Mouse (Mus musculus): Measurements from ENCODE around the gene Bnc1. TPM values are rescaled to one million over a fixed set of nuclear protein-coding genes. Genes with fewer than 3 reads are reported as not detected.

Bnc1 gene
- polyA plus RNA-seq, 1 experiment from 2014 or later: 1.7 TPM

DNA sequence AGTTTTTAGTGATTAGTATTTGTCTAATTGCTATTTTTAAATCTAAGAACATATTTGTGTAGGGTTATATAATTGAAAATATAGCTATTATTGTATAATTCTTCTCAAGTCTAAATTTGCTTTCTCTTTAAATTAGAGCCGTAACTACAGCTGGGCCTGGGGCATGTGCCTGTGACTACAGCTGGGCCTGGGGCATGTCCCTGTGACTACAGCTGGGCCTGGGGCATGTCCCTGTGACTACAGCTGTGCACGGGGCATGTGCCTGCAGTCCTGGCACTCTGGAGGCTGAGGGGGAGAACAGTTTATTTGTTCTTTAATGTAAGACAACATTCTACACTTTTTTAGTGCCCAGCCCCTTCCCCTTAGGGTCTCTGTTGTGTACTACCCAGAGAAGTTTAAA is 12.1 kb upstream of the Bnc1 start:
- Histone ChIP-seq H3K4me1 (no peaks in the 10 kb centered on the region), H3K4me3 (no peak overlapping the region), H3K9me3 (no peaks in the 10 kb centered on the region), H3K4me2 (no peak overlapping the region), H3K36me3 (no peaks in the 10 kb centered on the region), H3K27ac (no peak overlapping the region), H3K9ac (no peak overlapping the region), H3K27me3 (peaks cover 13% of the 10 kb centered on the region)
- ATAC-seq (ENCODE audit: borderline replicate concordance, extremely low read depth, low FRiP score, low TSS enrichment): no peak
- 42% methylated on average over 2 of the region's 2 CpGs for WGBS

DNA sequence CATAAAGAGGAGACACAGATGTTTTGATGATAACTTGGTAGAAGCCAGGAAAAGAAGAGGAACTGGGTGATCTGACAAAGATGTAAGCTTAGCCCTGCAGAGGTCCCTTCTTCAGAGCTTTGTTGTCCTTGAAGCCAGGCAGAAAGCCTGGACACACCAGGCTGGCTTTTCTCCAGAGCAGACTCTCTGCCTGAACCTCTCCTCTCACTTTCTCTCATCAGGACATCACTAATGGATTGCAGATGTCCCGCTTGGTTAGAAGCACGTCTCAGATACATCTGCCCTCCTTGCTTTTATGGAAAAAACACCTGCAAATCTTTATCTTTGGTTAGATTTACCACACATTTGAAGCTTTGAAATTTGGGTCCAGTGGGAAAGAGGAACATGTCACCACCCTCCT is 7.7 kb upstream of the Bnc1 start:
- Histone ChIP-seq H3K36me3 (no peaks in the 10 kb centered on the region), H3K9ac (no peak overlapping the region), H3K4me3 (no peak overlapping the region), H3K9me3 (no peaks in the 10 kb centered on the region), H3K27me3 (peaks cover 48% of the 10 kb centered on the region), H3K4me2 (no peak overlapping the region), H3K4me1 (no peaks in the 10 kb centered on the region), H3K27ac (no peak overlapping the region)
- ATAC-seq (ENCODE audit: borderline replicate concordance, extremely low read depth, low FRiP score, low TSS enrichment): no peak
- 45% methylated on average over 2 of the region's 2 CpGs for WGBS

DNA sequence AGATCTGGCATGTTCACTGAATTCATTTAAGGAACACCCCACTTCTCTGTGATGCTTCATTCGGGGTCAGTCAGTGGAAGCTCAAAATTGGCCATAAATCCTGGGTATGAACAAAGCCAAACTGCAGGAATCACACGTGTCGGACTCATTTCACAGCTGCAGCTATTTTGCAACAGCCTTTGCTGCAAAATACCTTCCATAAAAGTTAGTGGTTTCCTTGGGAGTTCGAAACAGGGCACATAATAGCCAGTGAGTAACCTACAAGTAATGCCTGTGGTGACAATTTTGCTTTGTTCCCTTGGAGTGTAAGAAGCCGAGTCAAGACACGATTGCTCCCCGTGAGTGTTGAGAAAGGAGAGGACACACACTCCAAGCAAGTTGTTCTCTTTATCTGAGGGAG is 7.3 kb upstream of the Bnc1 start:
- no peaks in the 10 kb centered on the region for H3K9me3 ChIP-seq
- H3K36me3 ChIP-seq: no peaks in the 10 kb centered on the region
- no peak overlapping the region for H3K9ac ChIP-seq
- 53% methylated on average over 7 of the region's 7 CpGs for WGBS
- no peak for ATAC-seq (ENCODE audit: borderline replicate concordance, extremely low read depth, low FRiP score, low TSS enrichment)
- H3K4me2 ChIP-seq: no peak overlapping the region
- peaks cover 53% of the 10 kb centered on the region for H3K27me3 ChIP-seq
- H3K4me3 ChIP-seq: no peak overlapping the region
- no peak overlapping the region for H3K27ac ChIP-seq
- no peaks in the 10 kb centered on the region for H3K4me1 ChIP-seq

DNA sequence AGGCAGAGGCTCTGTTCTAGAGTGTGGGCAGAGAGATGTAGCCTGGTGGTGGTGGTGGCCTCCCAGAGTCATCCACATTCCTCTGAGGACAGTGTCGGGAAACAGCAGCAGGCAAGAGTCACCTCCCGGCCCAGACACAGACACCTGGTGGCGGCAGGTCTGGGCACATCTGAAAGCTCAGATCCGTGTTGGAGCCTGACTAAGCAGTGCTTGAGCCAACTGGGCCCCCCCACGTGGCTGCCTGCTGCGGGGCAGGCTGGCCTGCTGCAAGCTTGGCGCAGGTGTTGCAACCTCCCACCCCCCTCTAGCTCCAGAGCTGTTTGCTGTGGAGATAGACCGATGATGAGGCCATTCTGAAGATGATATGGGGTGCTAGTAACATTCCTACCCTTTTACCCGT is 3.9 kb upstream of the Bnc1 start:
- no peak overlapping the region for H3K9ac ChIP-seq
- no peaks in the 10 kb centered on the region for H3K9me3 ChIP-seq
- no peak overlapping the region for H3K4me3 ChIP-seq

DNA sequence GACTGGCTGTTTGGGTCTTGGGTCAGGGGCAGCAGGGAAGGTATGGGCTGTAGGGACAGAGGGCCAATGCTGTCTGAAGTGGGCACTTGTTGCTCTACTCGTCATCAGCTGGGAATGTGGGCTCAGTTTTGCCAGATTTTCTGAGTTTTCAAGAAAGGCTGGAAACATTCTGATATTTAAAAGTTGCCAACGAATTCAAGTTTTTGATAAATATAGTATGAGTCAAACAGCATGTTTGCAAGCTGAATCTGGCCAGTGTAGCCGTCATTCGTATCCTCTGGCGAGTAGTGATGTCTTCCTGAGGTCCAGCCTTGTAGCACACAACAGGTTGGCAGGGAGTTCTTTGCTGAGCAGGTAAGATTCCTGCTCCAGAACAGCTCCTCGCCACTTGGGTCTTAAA is 3.0 kb upstream of the Bnc1 start:
- Histone ChIP-seq H3K9me3 (no peaks in the 10 kb centered on the region), H3K4me1 (peaks cover 14% of the 10 kb centered on the region), H3K36me3 (no peaks in the 10 kb centered on the region), H3K4me3 (no peak overlapping the region), H3K9ac (no peak overlapping the region), H3K27ac (no peak overlapping the region), H3K4me2 (no peak overlapping the region), H3K27me3 (peaks cover 86% of the 10 kb centered on the region)
- no peak for ATAC-seq (ENCODE audit: borderline replicate concordance, extremely low read depth, low FRiP score, low TSS enrichment)
- WGBS: 73% methylated on average over 6 of the region's 6 CpGs

More for the DNA sequence above, 3.9 kb upstream of the Bnc1 start:
- H3K4me2 ChIP-seq: no peak overlapping the region
- WGBS: 12% methylated on average over 9 of the region's 9 CpGs
- H3K27ac ChIP-seq: no peak overlapping the region
- H3K27me3 ChIP-seq: peaks cover 85% of the 10 kb centered on the region
- ATAC-seq (ENCODE audit: borderline replicate concordance, extremely low read depth, low FRiP score, low TSS enrichment): no peak
- H3K4me1 ChIP-seq: peaks cover 14% of the 10 kb centered on the region
- H3K36me3 ChIP-seq: no peaks in the 10 kb centered on the region

DNA sequence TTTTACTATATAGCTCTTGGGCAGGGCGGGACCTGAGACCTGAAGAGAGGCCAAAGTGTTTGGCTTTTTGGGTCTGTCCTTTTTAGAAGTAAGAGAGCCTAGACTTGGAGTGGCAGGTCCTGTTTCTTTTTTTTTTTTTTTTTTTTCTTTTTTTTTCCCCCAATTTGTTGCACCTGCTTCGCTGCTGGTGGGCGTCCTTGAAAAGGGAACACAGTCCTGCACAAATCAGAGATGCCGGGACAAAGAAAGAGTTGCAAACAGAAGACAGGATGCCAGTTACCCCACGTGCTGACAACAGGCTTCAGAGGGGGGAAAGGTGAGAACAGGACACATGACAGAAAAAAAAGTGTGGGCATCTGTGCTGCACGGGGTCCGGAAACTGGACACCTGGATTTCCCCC is 1.0 kb upstream of the Bnc1 start:
- no peak overlapping the region for H3K9ac ChIP-seq
- 36% methylated on average over 7 of the region's 7 CpGs for WGBS
- no peak overlapping the region for H3K27ac ChIP-seq
- no peaks in the 10 kb centered on the region for H3K9me3 ChIP-seq
- H3K4me3 ChIP-seq: 0 out of 2 replicates have a peak overlapping the region, but pooled peaks have one; percentile 47
- peak overlapping the region; percentile 93; the same call in 1 of the 2 replicates for H3K4me2 ChIP-seq
- peaks cover 14% of the 10 kb centered on the region for H3K4me1 ChIP-seq
- peaks cover 84% of the 10 kb centered on the region for H3K27me3 ChIP-seq
- ATAC-seq (ENCODE audit: borderline replicate concordance, extremely low read depth, low FRiP score, low TSS enrichment): no peak
- no peaks in the 10 kb centered on the region for H3K36me3 ChIP-seq

DNA sequence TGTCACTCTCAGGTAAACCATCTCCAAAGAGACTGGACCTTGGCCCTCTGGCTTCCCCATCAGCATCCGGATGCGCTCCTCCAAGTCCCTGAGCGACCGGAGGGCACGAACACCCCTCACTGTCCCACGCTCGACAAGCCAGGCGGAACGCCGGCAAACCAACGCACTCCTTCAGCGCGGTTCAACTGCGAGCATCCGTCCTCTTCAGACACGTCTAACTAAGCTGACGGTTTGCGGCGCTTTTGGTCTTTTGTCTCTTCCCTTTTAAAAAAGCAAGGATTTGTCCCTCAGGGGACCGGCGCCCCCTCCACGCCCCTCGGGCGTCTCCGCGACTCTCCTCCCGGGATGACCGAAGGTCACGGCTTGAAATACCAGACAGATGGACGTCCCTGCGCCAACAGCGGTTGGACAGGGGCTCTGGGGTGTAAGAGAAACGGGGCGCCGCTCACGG is 456 bp downstream of the Bnc1 start:
- Histone ChIP-seq H3K4me1 (peaks cover 14% of the 10 kb centered on the region), H3K27ac (no peak overlapping the region), H3K9me3 (no peaks in the 10 kb centered on the region), H3K9ac (no peak overlapping the region), H3K36me3 (no peaks in the 10 kb centered on the region), H3K4me2 (peak overlapping the region; percentile 93), H3K27me3 (peaks cover 83% of the 10 kb centered on the region), H3K4me3 (peak overlapping the region; percentile 47)
- under 1% methylated on average over 36 of the region's 36 CpGs for WGBS
- ATAC-seq (ENCODE audit: borderline replicate concordance, extremely low read depth, low FRiP score, low TSS enrichment): no peak

DNA sequence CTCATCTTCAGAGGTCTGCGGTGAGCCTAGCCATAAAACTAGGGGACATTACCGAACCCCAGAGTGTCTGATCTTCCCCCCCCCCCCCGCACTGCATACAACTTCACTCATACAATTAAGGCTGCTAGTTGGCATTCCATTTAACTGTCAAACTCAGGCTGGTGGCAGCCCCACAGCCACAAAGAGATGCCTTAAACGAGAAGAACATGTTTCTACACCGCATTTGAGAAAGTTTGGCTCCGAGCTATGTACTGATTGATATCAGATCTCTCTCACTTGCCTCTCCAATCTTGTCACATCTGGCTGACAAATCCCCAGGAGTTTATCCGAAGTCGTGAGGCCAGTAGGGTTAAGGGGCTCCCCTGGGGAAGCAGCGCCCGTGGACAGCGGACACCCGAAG is 976 bp downstream of the Bnc1 start:
- peak overlapping the region; percentile 47; the same call in 1 of the 2 replicates for H3K4me3 ChIP-seq
- peaks cover 14% of the 10 kb centered on the region for H3K4me1 ChIP-seq
- H3K27ac ChIP-seq: no peak overlapping the region
- H3K27me3 ChIP-seq: peaks cover 85% of the 10 kb centered on the region
- 4% methylated on average over 12 of the region's 12 CpGs for WGBS
- H3K36me3 ChIP-seq: no peaks in the 10 kb centered on the region
- peak overlapping the region; percentile 93 for H3K4me2 ChIP-seq
- ATAC-seq (ENCODE audit: borderline replicate concordance, extremely low read depth, low FRiP score, low TSS enrichment): no peak
- no peaks in the 10 kb centered on the region for H3K9me3 ChIP-seq
- H3K9ac ChIP-seq: no peak overlapping the region

DNA sequence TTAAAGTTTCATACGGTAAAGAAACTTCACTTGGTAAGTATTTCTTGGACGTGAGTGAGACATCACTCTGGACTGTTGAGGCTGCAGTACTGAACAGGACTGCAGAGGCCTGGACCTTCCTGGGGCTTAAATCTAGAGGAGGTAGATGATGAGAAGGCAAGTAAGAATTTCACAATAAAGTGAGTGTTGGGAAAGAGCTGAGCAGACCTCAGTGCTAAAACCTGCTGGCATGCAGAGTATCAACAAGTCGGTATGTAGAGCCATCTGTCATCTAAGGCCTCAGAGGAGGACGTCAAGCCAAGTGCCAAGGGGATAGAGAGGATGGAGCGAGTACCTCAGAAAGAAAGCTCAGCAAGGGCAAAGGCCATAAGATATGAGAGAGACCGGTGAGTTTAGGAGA is 8.4 kb downstream of the Bnc1 start:
- 55% methylated on average over 6 of the region's 6 CpGs for WGBS
- Histone ChIP-seq H3K4me2 (no peak overlapping the region), H3K9me3 (no peaks in the 10 kb centered on the region), H3K36me3 (no peaks in the 10 kb centered on the region), H3K27ac (no peak overlapping the region), H3K9ac (no peak overlapping the region), H3K4me3 (no peak overlapping the region), H3K27me3 (peaks cover 20% of the 10 kb centered on the region), H3K4me1 (no peaks in the 10 kb centered on the region)
- no peak for ATAC-seq (ENCODE audit: borderline replicate concordance, extremely low read depth, low FRiP score, low TSS enrichment)

DNA sequence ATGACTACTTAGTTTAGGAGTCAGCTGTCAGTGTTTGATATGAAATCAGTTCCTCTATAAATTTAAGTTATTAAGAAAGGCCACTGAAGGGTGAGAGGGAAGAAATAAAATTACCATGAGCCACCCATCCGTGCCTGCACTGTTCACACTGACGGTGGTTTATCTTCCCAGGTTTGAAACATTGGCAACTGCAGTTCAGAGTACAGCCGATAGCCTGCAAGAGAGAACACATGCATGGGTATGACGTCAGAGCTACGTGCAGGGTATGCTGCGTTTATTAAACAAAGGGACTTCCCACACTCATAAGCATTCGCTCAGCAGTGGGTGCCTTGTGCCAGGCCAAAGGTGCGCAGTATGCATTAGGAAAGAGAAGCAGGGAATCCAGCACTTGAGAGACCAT is 13.8 kb downstream of the Bnc1 start:
- Histone ChIP-seq H3K4me1 (no peaks in the 10 kb centered on the region), H3K4me2 (no peak overlapping the region), H3K27me3 (no peaks in the 10 kb centered on the region), H3K9ac (no peak overlapping the region), H3K27ac (no peak overlapping the region), H3K4me3 (no peak overlapping the region), H3K9me3 (no peaks in the 10 kb centered on the region), H3K36me3 (no peaks in the 10 kb centered on the region)
- no peak for ATAC-seq (ENCODE audit: borderline replicate concordance, extremely low read depth, low FRiP score, low TSS enrichment)
- WGBS: 51% methylated on average over 8 of the region's 8 CpGs

DNA sequence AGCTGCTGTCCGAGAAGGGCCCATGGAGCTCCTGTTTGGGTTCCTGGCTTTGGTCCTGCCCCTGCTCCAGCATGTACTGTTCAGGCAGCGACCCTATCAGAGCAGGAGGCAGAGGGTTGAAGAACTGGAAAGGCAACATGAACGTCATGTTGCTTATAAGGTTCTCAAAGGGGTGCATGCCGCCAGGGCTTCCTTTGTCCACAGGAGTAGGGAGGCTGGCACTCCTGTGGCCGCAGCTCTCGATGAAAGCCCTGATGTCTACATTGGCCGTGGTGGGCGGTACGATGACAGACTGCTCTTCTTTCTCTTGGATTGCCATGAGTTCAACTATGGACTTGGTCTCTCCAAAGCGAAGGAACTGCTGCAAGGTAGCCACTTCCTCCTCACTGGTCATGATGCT is 17.5 kb downstream of the Bnc1 start:
- no peaks in the 10 kb centered on the region for H3K4me1 ChIP-seq
- H3K27me3 ChIP-seq: no peaks in the 10 kb centered on the region
- 86% methylated on average over 10 of the region's 10 CpGs for WGBS

DNA sequence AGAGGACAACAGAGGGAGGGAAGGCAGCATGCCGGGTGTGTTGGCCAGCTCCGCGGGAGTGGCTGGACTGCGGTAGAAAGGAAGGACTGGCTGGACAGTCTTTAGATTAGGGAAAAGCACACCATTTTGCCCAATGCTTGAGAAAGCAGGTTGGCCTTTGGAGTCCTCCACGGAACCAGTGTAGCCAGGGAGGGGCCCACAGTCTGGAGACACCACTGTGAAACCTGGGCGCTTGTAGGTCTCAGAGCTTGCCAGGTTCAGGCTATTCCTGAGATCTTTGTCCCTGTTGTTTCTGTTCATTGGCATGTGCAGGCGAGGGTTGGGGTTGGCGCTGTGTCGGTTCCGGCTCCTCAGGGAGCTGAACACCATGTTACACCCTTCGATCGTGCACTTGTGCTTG is 18.2 kb downstream of the Bnc1 start:
- WGBS: 90% methylated on average over 12 of the region's 12 CpGs
- H3K9me3 ChIP-seq: no peaks in the 10 kb centered on the region
- ATAC-seq (ENCODE audit: borderline replicate concordance, extremely low read depth, low FRiP score, low TSS enrichment): no peak

More for the DNA sequence above, 17.5 kb downstream of the Bnc1 start:
- H3K4me3 ChIP-seq: no peak overlapping the region
- no peak overlapping the region for H3K9ac ChIP-seq
- H3K4me2 ChIP-seq: no peak overlapping the region
- H3K27ac ChIP-seq: no peak overlapping the region
- no peaks in the 10 kb centered on the region for H3K9me3 ChIP-seq
- no peaks in the 10 kb centered on the region for H3K36me3 ChIP-seq
- ATAC-seq (ENCODE audit: borderline replicate concordance, extremely low read depth, low FRiP score, low TSS enrichment): no peak

DNA sequence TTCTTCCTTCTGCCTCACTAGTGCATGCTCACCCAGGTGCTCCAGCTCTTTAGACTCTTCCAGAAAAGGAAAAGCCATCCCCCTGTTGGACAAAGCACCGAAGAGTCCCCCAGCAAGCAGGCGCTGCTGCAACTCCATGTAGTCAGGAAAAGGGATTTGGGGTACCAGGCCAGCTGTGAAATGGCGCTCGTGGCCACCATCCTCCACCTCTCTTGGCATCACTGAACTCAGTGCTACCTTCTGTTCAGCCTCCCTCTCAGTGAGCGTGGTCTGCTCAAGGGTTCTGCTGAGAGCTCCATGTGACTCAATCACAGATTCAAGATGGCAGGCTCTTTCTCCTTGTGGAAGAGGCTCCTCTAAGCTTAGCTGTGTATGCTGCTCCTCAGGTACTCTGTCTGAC is 18.8 kb downstream of the Bnc1 start:
- no peak overlapping the region for H3K4me2 ChIP-seq
- no peaks in the 10 kb centered on the region for H3K27me3 ChIP-seq
- no peaks in the 10 kb centered on the region for H3K9me3 ChIP-seq
- H3K27ac ChIP-seq: no peak overlapping the region
- 92% methylated on average over 5 of the region's 5 CpGs for WGBS
- H3K9ac ChIP-seq: no peak overlapping the region
- no peak for ATAC-seq (ENCODE audit: borderline replicate concordance, extremely low read depth, low FRiP score, low TSS enrichment)
- H3K4me1 ChIP-seq: no peaks in the 10 kb centered on the region
- H3K36me3 ChIP-seq: no peaks in the 10 kb centered on the region
- no peak overlapping the region for H3K4me3 ChIP-seq

More for the DNA sequence above, 18.2 kb downstream of the Bnc1 start:
- no peaks in the 10 kb centered on the region for H3K4me1 ChIP-seq
- no peak overlapping the region for H3K4me2 ChIP-seq
- no peak overlapping the region for H3K9ac ChIP-seq
- H3K4me3 ChIP-seq: no peak overlapping the region
- H3K36me3 ChIP-seq: no peaks in the 10 kb centered on the region
- H3K27ac ChIP-seq: no peak overlapping the region
- no peaks in the 10 kb centered on the region for H3K27me3 ChIP-seq
